Mouse (Mus musculus) CH12.LX (cell line): Measurements from ENCODE around the gene Syn1. TPM values are rescaled to one million over a fixed set of nuclear protein-coding genes. Genes with fewer than 3 reads are reported as not detected.

Experiments used
- DNase-seq: peaks from one replicate; pipeline ENCODE4 v3.0.0-alpha.2; 2013; ENCODE audit errors: extremely low read depth
- H3K27ac ChIP-seq: 2 replicates; pipeline ENCODE4 v1.5.1; 2012; ENCODE audit warnings: low read depth, mild to moderate bottlenecking, control low read depth, moderate library complexity; ENCODE audit not compliant: insufficient read depth
- H3K27me3 ChIP-seq: replicated peaks from 2 replicates; pipeline ENCODE3; 2012; ENCODE audit warnings: inconsistent platforms
- H3K36me3 ChIP-seq, 2 experiments: replicated peaks in 1 of 2; 2 replicates each; pipeline versions ENCODE3 to v1.6.1; 2012; ENCODE audit warnings: inconsistent platforms in 1 of 2, low read length in 1 of 2, mild to moderate bottlenecking in 1 of 2, mixed read lengths in 1 of 2, moderate library complexity in 1 of 2; ENCODE audit not compliant: control insufficient read depth in 1 of 2, insufficient read depth in 1 of 2
- H3K4me1 ChIP-seq, 2 experiments: 2 replicates each; pipeline ENCODE4 v1.6.1; 2012; ENCODE audit warnings: inconsistent platforms in 1 of 2, moderate library complexity in 1 of 2; ENCODE audit not compliant: insufficient read depth in 2 of 2, control insufficient read depth in 1 of 2
- H3K4me2 ChIP-seq: 2 replicates; pipeline ENCODE4 v1.6.1; 2012; ENCODE audit warnings: low read depth, mild to moderate bottlenecking, control low read depth; ENCODE audit not compliant: poor library complexity, insufficient read depth, severe bottlenecking
- H3K4me3 ChIP-seq, 3 experiments: fragments of 150-350 bp in 1 of 3; sonication (generic) in 1 of 3; replicated peaks in 1 of 3; 2 replicates each; pipeline versions ENCODE3 to v1.5.1; 2011 to 2012; ENCODE audit warnings: low read depth in 2 of 3, low read length in 2 of 3, mild to moderate bottlenecking in 2 of 3, moderate library complexity in 2 of 3, control low read depth in 1 of 3, improper control_type of control experiment in 1 of 3, inconsistent platforms in 1 of 3, mixed read lengths in 1 of 3; ENCODE audit not compliant: poor library complexity in 1 of 3
- H3K79me2 ChIP-seq: replicated peaks from 2 replicates; pipeline ENCODE4 v1.6.1; 2012; ENCODE audit warnings: mild to moderate bottlenecking, moderate library complexity; ENCODE audit not compliant: control insufficient read depth, poor library complexity, insufficient read depth, severe bottlenecking; ENCODE audit errors: extremely low read depth
- H3K9ac ChIP-seq: 2 replicates; pipeline ENCODE4 v1.6.1; 2012; ENCODE audit warnings: low read depth, mild to moderate bottlenecking, control low read depth, moderate library complexity; ENCODE audit not compliant: insufficient read depth
- H3K9me3 ChIP-seq: replicated peaks from 2 replicates; pipeline ENCODE3; 2012; ENCODE audit warnings: low read length, inconsistent platforms, mixed read lengths
- BHLHE40 ChIP-seq: IDR thresholded peaks from 2 replicates; pipeline ENCODE4 v1.6.1; 2011; ENCODE audit warnings: mild to moderate bottlenecking, low read depth, low read length, improper control_type of control experiment
- CTCF ChIP-seq, 2 experiments: IDR thresholded peaks in 1 of 2; conservative IDR thresholded peaks in 1 of 2; 2 replicates each; pipeline ENCODE4 v1.5.1; 2011 to 2012; ENCODE audit warnings: low read depth in 2 of 2, low read length in 2 of 2, improper control_type of control experiment in 1 of 2, inconsistent platforms in 1 of 2, mild to moderate bottlenecking in 1 of 2, moderate library complexity in 1 of 2
- ELF1 ChIP-seq: IDR thresholded peaks from 2 replicates; pipeline ENCODE4 v1.6.1; 2014; ENCODE audit warnings: low read depth, mild to moderate bottlenecking, inconsistent platforms, low read length, improper control_type of control experiment
- EP300 ChIP-seq: IDR thresholded peaks from 2 replicates; pipeline ENCODE4 v1.6.1; 2011; ENCODE audit warnings: low read length, improper control_type of control experiment
- ETS1 ChIP-seq: conservative IDR thresholded peaks from 2 replicates; pipeline ENCODE4 v1.6.1; 2012; ENCODE audit warnings: low read depth, mild to moderate bottlenecking, inconsistent platforms, low read length, improper control_type of control experiment, moderate library complexity
- GABPA ChIP-seq: IDR thresholded peaks from 2 replicates; pipeline ENCODE4 v1.6.1; 2012; ENCODE audit warnings: low read depth, low read length, improper control_type of control experiment, inconsistent platforms; ENCODE audit not compliant: insufficient replicate concordance
- HCFC1 ChIP-seq: IDR thresholded peaks from 2 replicates; pipeline ENCODE4 v1.6.1; 2012; ENCODE audit warnings: low read depth, mild to moderate bottlenecking, inconsistent platforms, low read length, improper control_type of control experiment
- IRF4 ChIP-seq: IDR thresholded peaks from 2 replicates; pipeline ENCODE4 v1.6.1; 2014; ENCODE audit warnings: low read depth, mild to moderate bottlenecking, inconsistent platforms, low read length, improper control_type of control experiment
- KAT2A ChIP-seq: IDR thresholded peaks from 2 replicates; pipeline ENCODE4 v1.6.1; 2012; ENCODE audit warnings: low read length, improper control_type of control experiment, inconsistent platforms; ENCODE audit not compliant: insufficient replicate concordance
- MAX ChIP-seq: IDR thresholded peaks from 2 replicates; pipeline ENCODE4 v1.6.1; 2011; ENCODE audit warnings: low read length, improper control_type of control experiment
- MAZ ChIP-seq: IDR thresholded peaks from 2 replicates; pipeline ENCODE4 v1.6.1; 2012; ENCODE audit warnings: low read depth, mild to moderate bottlenecking, inconsistent platforms, low read length, improper control_type of control experiment, moderate library complexity
- MXI1 ChIP-seq: IDR thresholded peaks from 2 replicates; pipeline ENCODE4 v1.6.1; 2011; ENCODE audit warnings: mild to moderate bottlenecking, low read depth, low read length, improper control_type of control experiment
- MYC ChIP-seq: IDR thresholded peaks from 2 replicates; pipeline ENCODE4 v1.6.1; 2011; ENCODE audit warnings: low read depth, mild to moderate bottlenecking, improper control_type of control experiment, low read length
- NELFE ChIP-seq: IDR thresholded peaks from 2 replicates; pipeline ENCODE4 v1.6.1; 2011; ENCODE audit warnings: low read depth, low read length, improper control_type of control experiment
- NRF1 ChIP-seq: IDR thresholded peaks from 2 replicates; pipeline ENCODE4 v1.6.1; 2014; ENCODE audit warnings: low read depth, mild to moderate bottlenecking, inconsistent platforms, low read length, improper control_type of control experiment, moderate library complexity
- PAX5 ChIP-seq: IDR thresholded peaks from 2 replicates; pipeline ENCODE4 v1.6.1; 2012; ENCODE audit warnings: low read length, inconsistent platforms, mixed read lengths
- RCOR1 ChIP-seq: conservative IDR thresholded peaks from 2 replicates; pipeline ENCODE4 v1.6.1; 2012; ENCODE audit warnings: low read depth, mild to moderate bottlenecking, inconsistent platforms, low read length, improper control_type of control experiment
- SIN3A ChIP-seq: IDR thresholded peaks from 2 replicates; pipeline ENCODE4 v1.6.1; 2012; ENCODE audit warnings: low read length, improper control_type of control experiment, inconsistent platforms
- TBP ChIP-seq: conservative IDR thresholded peaks from 2 replicates; pipeline ENCODE4 v1.6.1; 2011; ENCODE audit warnings: low read depth, low read length, improper control_type of control experiment
- TCF12 ChIP-seq: IDR thresholded peaks from 2 replicates; pipeline ENCODE4 v1.6.1; 2014; ENCODE audit warnings: low read depth, mild to moderate bottlenecking, inconsistent platforms, low read length, improper control_type of control experiment
- UBTF ChIP-seq: IDR thresholded peaks from 2 replicates; pipeline ENCODE4 v1.6.1; 2012; ENCODE audit warnings: low read depth, mild to moderate bottlenecking, inconsistent platforms, low read length, improper control_type of control experiment, moderate library complexity
- USF2 ChIP-seq: conservative IDR thresholded peaks from 2 replicates; pipeline ENCODE4 v1.6.1; 2011; ENCODE audit warnings: low read depth, low read length, improper control_type of control experiment
- ZC3H11A ChIP-seq: IDR thresholded peaks from 2 replicates; pipeline ENCODE4 v1.6.1; 2012; ENCODE audit warnings: low read depth, mild to moderate bottlenecking, inconsistent platforms, low read length, improper control_type of control experiment
- ZKSCAN1 ChIP-seq: IDR thresholded peaks from 2 replicates; pipeline ENCODE4 v1.6.1; 2012; ENCODE audit warnings: low read depth, inconsistent platforms, low read length, improper control_type of control experiment, borderline replicate concordance
- ZMIZ1 ChIP-seq: IDR thresholded peaks from 2 replicates; pipeline ENCODE4 v1.6.1; 2012; ENCODE audit warnings: low read depth, mild to moderate bottlenecking, inconsistent platforms, low read length, improper control_type of control experiment
- ZNF384 ChIP-seq: IDR thresholded peaks from 2 replicates; pipeline ENCODE4 v1.6.1; 2012; ENCODE audit warnings: low read depth, low read length, improper control_type of control experiment, inconsistent platforms
- dilution Hi-C: fragments of 300-500 bp; cut with MboI; formaldehyde crosslinking; loops from 2 replicates; pipeline ENCODE4 v1.14.3; 2020; ENCODE audit warnings: low sequenced_read_pairs; ENCODE audit not compliant: extremely low pct_unique_long_range_greater_than_20kb, extremely low pct_ligation_motif_present
- in situ Hi-C: fragments of 300-500 bp; cut with MboI; formaldehyde crosslinking; loops from 3 replicates; pipeline ENCODE4 v1.14.3; 2019; ENCODE audit warnings: low sequenced_read_pairs, low pct_ligation_motif_present, low pct_unique_long_range_greater_than_20kb, mixed read lengths
- polyA plus RNA-seq: library from polyadenylated mRNA; unstranded; fragments of >175 nt; gene quantifications from 2 replicates; pipeline ENCODE4 v1.2.1, GENCODE M21; 2012; ENCODE audit warnings: low read depth; ENCODE audit not compliant: insufficient read length
- total RNA-seq, 2 experiments: library from RNA; depleted of rRNA; stranded (reverse); fragments of 300-350 nt in 1 of 2; fragments of >200 nt in 1 of 2; gene quantifications; 2 replicates each; pipeline ENCODE4 v1.2.3; 2012 to 2014

Syn1 gene
- total and polyA plus RNA-seq, 3 experiments, result 0.08 to 0.51 (median 0.38) TPM

- TF ChIP-seq TCF12 (peak; percentile 68), PAX5 (no peak), MXI1 (no peak), BHLHE40 (no peak), NRF1 (peak; percentile 82), SIN3A (peak; percentile 73), ZC3H11A (no peak)
Measured at GRCm38 (mm10) chrX:20848256-20848984, 72.4 kb downstream of the Syn1 start (continued).

GRCm38 (mm10) chrX:20847816-20848215 is 73.0 kb downstream of the Syn1 start:
- dilution Hi-C loops (no loop called here), in situ Hi-C loops (no loop called here)
- Histone ChIP-seq H3K79me2 (peaks cover 16% of the 10 kb centered on the region), H3K4me1 (peaks cover 4 to 13% of the 10 kb centered on the region in 2 experiments), H3K36me3 (peaks cover 20 to 26% of the 10 kb centered on the region in 2 experiments), H3K4me2 (0 out of 2 replicates have a peak overlapping the region, but pooled peaks have one; percentile 21), H3K4me3 (no peak overlapping the region), H3K27me3 (no peaks in the 10 kb centered on the region), H3K9me3 (peaks cover 4% of the 10 kb centered on the region), H3K27ac (no peak overlapping the region), H3K9ac (no peak overlapping the region)
- no peak for DNase-seq
- no peak for TF ChIP-seq MXI1
- TF ChIP-seq USF2, result no peak
- no peak for TF ChIP-seq MAX
- no peak for TF ChIP-seq CTCF (conservative IDR thresholded peaks at IDR 0.05 in 1 of 2, IDR thresholded peaks at IDR 0.05 in 1 of 2; ENCODE audit: low read depth in 2 of 2, low read length in 2 of 2)
- no peak for TF ChIP-seq SIN3A
- no peak for TF ChIP-seq HCFC1
- no peak for TF ChIP-seq ELF1
- no peak for TF ChIP-seq ZMIZ1
- TF ChIP-seq RCOR1, result no peak
- no peak for TF ChIP-seq KAT2A
- no peak for TF ChIP-seq ZNF384
- TF ChIP-seq NELFE, result no peak
- TF ChIP-seq MYC, result no peak

GRCm38 (mm10) chrX:20847232-20847631 is 73.6 kb downstream of the Syn1 start:
- H3K36me3 ChIP-seq, result peaks cover 20 to 24% of the 10 kb centered on the region in 2 experiments
- in situ Hi-C loops, result no loop called here
- TF ChIP-seq TBP, result no peak
- no peak for TF ChIP-seq EP300
- no peak for TF ChIP-seq HCFC1
- no peak for TF ChIP-seq UBTF
- TF ChIP-seq KAT2A, result no peak
- TF ChIP-seq MAZ, result no peak
- no peak for TF ChIP-seq RCOR1
- TF ChIP-seq IRF4, result no peak
- TF ChIP-seq ZKSCAN1, result no peak
- TF ChIP-seq ZNF384, result no peak
- no peak for TF ChIP-seq GABPA
- no peak for TF ChIP-seq ETS1
- no peak for TF ChIP-seq TCF12
- peaks cover 4% of the 10 kb centered on the region for H3K9me3 ChIP-seq
- no peak overlapping the region for H3K9ac ChIP-seq
- H3K27ac ChIP-seq, result no peak overlapping the region
- peaks cover 16% of the 10 kb centered on the region for H3K79me2 ChIP-seq
- H3K4me2 ChIP-seq, result no peak overlapping the region
- H3K4me3 ChIP-seq, result no peak overlapping the region
- dilution Hi-C loops, result no loop called here
- no peaks in the 10 kb centered on the region for H3K27me3 ChIP-seq
- no peak for DNase-seq
- H3K4me1 ChIP-seq, result peaks cover 4 to 13% of the 10 kb centered on the region in 2 experiments
